Comparison of ENCODE assay signal across 24 mouse cellular contexts in the genomic region with DNA sequence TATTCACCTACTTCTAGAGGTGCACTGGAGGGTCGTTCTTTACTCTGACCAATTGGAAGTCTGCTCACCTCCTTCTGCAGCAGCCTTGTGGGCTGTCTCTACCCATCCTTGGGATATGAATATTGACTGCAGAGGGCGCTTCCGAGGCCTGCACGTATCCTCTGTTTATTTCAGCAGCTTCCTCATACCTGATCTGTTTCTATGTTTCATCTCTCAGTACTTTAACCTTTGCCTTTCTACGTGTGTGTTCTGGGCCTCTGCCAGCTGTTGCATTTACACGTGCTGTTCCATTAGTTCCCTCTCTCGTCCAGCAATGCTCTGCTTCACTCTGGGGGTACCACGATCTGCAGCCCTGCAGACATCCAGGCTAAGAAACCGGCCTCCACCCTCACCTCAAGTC. TPM values are rescaled to one million over a fixed set of nuclear protein-coding genes. Genes with fewer than 3 reads are reported as not detected.
DNase-seq lines count a peak whose midpoint lies in the region; ATAC-seq and TF ChIP-seq lines count a peak whose summit lies in the region.
"Had no signal": no experiment of that assay in that cellular context is flagged by ENCODE, and none has a peak within 500 bp of the region (broad histone marks: within the 10 kb centered on the region; RNA-seq: fewer than 3 reads in every experiment).

No protein-coding gene starts in this region.

- 52% methylated on average over 9 of the region's 9 CpGs for WGBS in kidney, adult 2 months
- WGBS in kidney, embryonic 16.5 days, result 67% methylated on average over 9 of the region's 9 CpGs
- 26% methylated on average over 9 of the region's 9 CpGs for WGBS in small intestine, adult 2 months

- no peaks in the 10 kb centered on the region for H3K27me3 ChIP-seq in kidney, adult 2 months (replicated peaks; ENCODE audit: control insufficient read depth, insufficient read depth, low read length)
- H3K27me3 ChIP-seq in kidney, embryonic 16.5 days (ENCODE audit: insufficient read depth, low read length), result no peaks in the 10 kb centered on the region
- peaks cover 47% of the 10 kb centered on the region for H3K27me3 ChIP-seq in megakaryocyte, embryonic 14.5 days (replicated peaks)
- no peaks in the 10 kb centered on the region for H3K27me3 ChIP-seq in small intestine, adult 2 months (ENCODE audit: control insufficient read depth, insufficient read depth, low read length)
- H3K27me3 ChIP-seq: embryonic facial prominence, embryonic 13.5 days; forebrain, embryonic 13.5 days; lung, embryonic 15.5 days; Patski had no signal

- H3K36me3 ChIP-seq in kidney, adult 2 months (ENCODE audit: control insufficient read depth, insufficient read depth, low read length), result no peaks in the 10 kb centered on the region
- H3K36me3 ChIP-seq in kidney, embryonic 16.5 days (ENCODE audit: insufficient read depth, low read length), result no peaks in the 10 kb centered on the region
- H3K36me3 ChIP-seq in megakaryocyte, embryonic 14.5 days (replicated peaks; ENCODE audit: low read length), result no peaks in the 10 kb centered on the region
- no peaks in the 10 kb centered on the region for H3K36me3 ChIP-seq in small intestine, adult 2 months (ENCODE audit: control insufficient read depth, insufficient read depth, low read length)
- H3K36me3 ChIP-seq: embryonic facial prominence, embryonic 13.5 days; heart, embryonic 10.5 days; lung, embryonic 15.5 days; midbrain, embryonic 10.5 days had no signal

- no peak overlapping the region for H3K4me3 ChIP-seq in kidney, adult 2 months (ENCODE audit: insufficient read depth, low read depth, low read length)
- H3K4me3 ChIP-seq in kidney, embryonic 16.5 days (ENCODE audit: low read length), result no peak overlapping the region
- peak overlapping the region; percentile 6 for H3K4me3 ChIP-seq in megakaryocyte, embryonic 14.5 days (replicated peaks)
- H3K4me3 ChIP-seq in small intestine, adult 2 months (ENCODE audit: low read depth, low read length), result no peak overlapping the region
- H3K4me3 ChIP-seq: embryonic facial prominence, embryonic 13.5 days; erythroblast, embryonic 14.5 days; forebrain, embryonic 13.5 days; heart, embryonic 10.5 days; left cerebral cortex, adult 2 months; lung, embryonic 15.5 days; midbrain, embryonic 10.5 days; myocyte had no signal

- no peak for ATAC-seq in kidney, embryonic 16.5 days (ENCODE audit: low FRiP score, low TSS enrichment)
- ATAC-seq in megakaryocyte, adult 5-6 weeks (ENCODE audit: poor library complexity, severe bottlenecking), result no peak
- ATAC-seq: forebrain, embryonic 13.5 days; hindbrain, embryonic 16.5 days; midbrain, embryonic 16.5 days; Patski had no signal

- H3K4me2 ChIP-seq in kidney, embryonic 16.5 days (replicated peaks; ENCODE audit: low read depth, low read length), result no peak overlapping the region
- H3K4me2 ChIP-seq: embryonic facial prominence, embryonic 13.5 days; forebrain, embryonic 13.5 days; lung, embryonic 15.5 days had no signal

- no peaks in the 10 kb centered on the region for H3K9me3 ChIP-seq in kidney, embryonic 16.5 days (ENCODE audit: low read length)
- H3K9me3 ChIP-seq in megakaryocyte, embryonic 14.5 days, result 0 out of 2 replicates have a peak, but pooled peaks cover 9% of the 10 kb centered on the region
- H3K9me3 ChIP-seq: embryonic facial prominence, embryonic 13.5 days; forebrain, embryonic 13.5 days; heart, embryonic 10.5 days; lung, embryonic 15.5 days; midbrain, embryonic 10.5 days had no signal

- H3K9ac ChIP-seq in kidney, embryonic 16.5 days (replicated peaks; ENCODE audit: low read length), result no peak overlapping the region
- H3K9ac ChIP-seq: embryonic facial prominence, embryonic 13.5 days; forebrain, embryonic 13.5 days; lung, embryonic 15.5 days had no signal

- H3K27ac ChIP-seq in kidney, adult 2 months (ENCODE audit: insufficient read depth, low read depth, low read length), result no peak overlapping the region
- H3K27ac ChIP-seq in kidney, embryonic 16.5 days (ENCODE audit: low read length), result no peak overlapping the region
- peak overlapping the region; percentile 48; the same call in 1 of the 2 replicates for H3K27ac ChIP-seq in small intestine, adult 2 months (ENCODE audit: insufficient read depth, low read depth, low read length)
- H3K27ac ChIP-seq: embryonic facial prominence, embryonic 13.5 days; forebrain, embryonic 13.5 days; heart, embryonic 10.5 days; left cerebral cortex, adult 2 months; lung, embryonic 15.5 days; midbrain, embryonic 10.5 days had no signal

- no peak for TF ChIP-seq POLR2A in kidney, adult 2 months (IDR thresholded peaks at IDR 0.05; ENCODE audit: low read depth, low read length)
- no peak for TF ChIP-seq POLR2A in small intestine, adult 2 months (IDR thresholded peaks at IDR 0.05; ENCODE audit: low read depth, low read length)

- peak; percentile 31; the same call in 1 of the 2 replicates for TF ChIP-seq CTCF in kidney, adult 2 months (conservative IDR thresholded peaks at IDR 0.05; ENCODE audit: insufficient read depth, insufficient read length, low read depth, low read length)
- TF ChIP-seq CTCF in small intestine, adult 2 months (IDR thresholded peaks at IDR 0.05; ENCODE audit: extremely low read depth, insufficient read length, insufficient replicate concordance, low read depth, low read length), result peak; percentile 32; the same call in 1 of the 2 replicates

- peaks cover 18% of the 10 kb centered on the region; the same call in 1 of the 2 replicates for H3K4me1 ChIP-seq in kidney, adult 2 months (ENCODE audit: control insufficient read depth, insufficient read depth, low read length)
- H3K4me1 ChIP-seq in kidney, embryonic 16.5 days (ENCODE audit: insufficient read depth, low read length), result peaks cover 8% of the 10 kb centered on the region; the same call in 1 of the 2 replicates
- H3K4me1 ChIP-seq in megakaryocyte, embryonic 14.5 days, result peaks cover 14% of the 10 kb centered on the region
- H3K4me1 ChIP-seq in small intestine, adult 2 months (ENCODE audit: control insufficient read depth, insufficient read depth, insufficient read length, low read length), result peaks cover 15% of the 10 kb centered on the region
- H3K4me1 ChIP-seq: embryonic facial prominence, embryonic 13.5 days; heart, embryonic 10.5 days; lung, embryonic 15.5 days had no signal

- DNase-seq in kidney, adult 2 months, result peak; percentile 73
- DNase-seq in kidney, adult 9 months, result peak; percentile 58
- no peak for DNase-seq in spleen, postnatal 4 days (ENCODE audit: low spot score in 2 of 2)
- DNase-seq in cerebellum, adult 11 months, result no peak
- DNase-seq: cerebellum, adult 18-20 months; cerebellum, postnatal 36 days; embryo, embryonic 11 days; gastrocnemius, postnatal 10 days; lung, postnatal 4 days had no signal

RNA-seq across cellular contexts. Expression of gene Slc19a1, which starts 14.4 kb away (rescaled TPM):
- polyA plus RNA-seq in kidney, adult 2 months (2012; rRNA removed), result 245 and 351 TPM in 2 replicates
- 58.4 and 60.3 TPM in 2 replicates for polyA plus RNA-seq in kidney, embryonic 16.5 days (2015; fragmentation: Nextera tagmentation; extraction: Ambion mirVana)
- polyA plus RNA-seq in megakaryocyte, embryonic 14.5 days (2012; ENCODE audit: insufficient read depth, low replicate concordance), result 13.0 and 16.3 TPM in 2 replicates
- total RNA-seq in megakaryocyte, adult 5-6 weeks (2015), result 2.1 and 3.3 TPM in 2 replicates
- total RNA-seq in megakaryocyte, adult 5-6 weeks (2017), result 2.6 and 4.3 TPM in 2 replicates
- polyA plus RNA-seq in small intestine, adult 2 months (2012; rRNA removed), result 44.6 and 131 TPM in 2 replicates

RNA-seq across cellular contexts. Expression of gene Pcbp3, which starts 56.0 kb away (rescaled TPM):
- 19.1 and 23.5 TPM in 2 replicates for polyA plus RNA-seq in kidney, adult 2 months (2012; rRNA removed)
- 53.2 and 54.4 TPM in 2 replicates for polyA plus RNA-seq in kidney, embryonic 16.5 days (2015; fragmentation: Nextera tagmentation; extraction: Ambion mirVana)
- polyA plus RNA-seq in megakaryocyte, embryonic 14.5 days (2012; ENCODE audit: insufficient read depth, low replicate concordance), result 1.3 and 2.0 TPM in 2 replicates
- 4.4 and 5.7 TPM in 2 replicates for total RNA-seq in megakaryocyte, adult 5-6 weeks (2015)
- 4.7 and 6.2 TPM in 2 replicates for total RNA-seq in megakaryocyte, adult 5-6 weeks (2017)
- polyA plus RNA-seq in small intestine, adult 2 months (2012; rRNA removed), result 1.7 and 4.5 TPM in 2 replicates

Comparison
In these comparisons a context has a peak if more than half of its experiments do, and no peak if none do; other contexts are left out.
1. DNase-seq: peak in kidney, adult 2 months (single experiment) and kidney, adult 9 months (single experiment); none in spleen, postnatal 4 days (0 of 2) and cerebellum, adult 11 months (single experiment).